Mouse (Mus musculus): ENCODE results near the gene Rplp1. TPM values are rescaled to one million over a fixed set of nuclear protein-coding genes. Genes with fewer than 3 reads are reported as not detected.

Gene Rplp1
- polyA plus RNA-seq, 1 experiment from 2014 or later = 917 TPM

GRCm38 (mm10) chr9:61887661-61888379 lies 26.5 kb downstream of the Rplp1 start:
- H3K27ac ChIP-seq = peak overlapping the region; percentile 56; the same call in 1 of the 2 replicates
- 59% methylated on average over 11 of the region's 11 CpGs for WGBS
- H3K9ac ChIP-seq = no peak overlapping the region
- H3K4me2 ChIP-seq = no peak overlapping the region
- no peaks in the 10 kb centered on the region for H3K27me3 ChIP-seq
- ATAC-seq (ENCODE audit: low FRiP score) = peak; percentile 57; the same call in 1 of the 2 replicates
- no peak overlapping the region for H3K4me3 ChIP-seq
- H3K9me3 ChIP-seq = no peaks in the 10 kb centered on the region
- no peaks in the 10 kb centered on the region for H3K36me3 ChIP-seq
- peaks cover 36% of the 10 kb centered on the region for H3K4me1 ChIP-seq (replicated peaks)

DNA sequence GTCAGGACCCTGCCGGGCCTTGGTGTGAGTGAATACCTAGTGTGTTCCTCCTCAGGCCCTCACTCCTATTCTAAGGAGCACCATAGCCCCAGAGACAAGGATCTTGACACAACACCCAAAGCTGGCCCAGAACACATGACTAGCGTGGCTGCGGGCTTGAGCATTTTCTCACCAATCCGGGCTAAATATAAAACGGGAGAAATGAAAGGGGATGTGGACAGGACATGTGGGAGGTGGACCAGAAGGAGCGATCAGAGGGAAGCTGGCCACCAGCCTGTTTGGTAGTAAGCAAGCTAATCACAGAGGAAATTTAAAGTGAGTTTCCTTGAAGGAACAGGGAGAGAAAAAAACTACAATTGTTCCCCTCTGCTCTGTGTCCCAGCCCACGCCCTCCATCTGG lies 28.4 kb downstream of the Rplp1 start:
- Histone ChIP-seq H3K36me3 (no peaks in the 10 kb centered on the region), H3K9ac (no peak overlapping the region), H3K4me3 (no peak overlapping the region), H3K4me1 (replicated peaks) (peaks cover 38% of the 10 kb centered on the region), H3K9me3 (no peaks in the 10 kb centered on the region), H3K27me3 (no peaks in the 10 kb centered on the region), H3K4me2 (no peak overlapping the region), H3K27ac (no peak overlapping the region)
- no peak for ATAC-seq (ENCODE audit: low FRiP score)
- WGBS = 88% methylated on average over 7 of the region's 7 CpGs

DNA sequence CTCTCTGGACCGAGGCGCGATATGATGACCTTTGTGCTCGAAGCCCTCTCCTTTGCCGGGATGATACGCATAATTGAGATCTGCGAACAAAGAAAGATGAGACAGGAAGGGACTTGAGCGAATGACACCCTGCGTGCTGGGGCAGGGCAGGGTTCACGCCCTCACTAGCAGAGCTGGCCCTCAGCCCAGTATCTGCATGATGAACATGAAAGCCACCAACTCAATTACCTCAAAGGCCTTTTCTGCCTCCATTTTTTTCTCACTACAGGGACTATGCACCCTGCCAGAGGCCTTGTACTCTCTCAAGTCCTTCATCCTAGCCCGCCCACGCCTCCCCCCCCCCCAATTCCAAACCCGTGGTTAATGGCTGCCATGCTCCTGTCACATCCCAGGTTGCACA lies 29.4 kb downstream of the Rplp1 start:
- 33% methylated on average over 13 of the region's 13 CpGs for WGBS
- Histone ChIP-seq H3K4me2 (no peak overlapping the region), H3K36me3 (no peaks in the 10 kb centered on the region), H3K4me3 (no peak overlapping the region), H3K27ac (no peak overlapping the region), H3K27me3 (no peaks in the 10 kb centered on the region), H3K9ac (no peak overlapping the region), H3K4me1 (replicated peaks) (peaks cover 33% of the 10 kb centered on the region), H3K9me3 (no peaks in the 10 kb centered on the region)
- ATAC-seq (ENCODE audit: low FRiP score) = no peak

GRCm38 (mm10) chr9:61884375-61884774 lies 30.0 kb downstream of the Rplp1 start:
- 61% methylated on average over 7 of the region's 7 CpGs for WGBS
- peaks cover 28% of the 10 kb centered on the region for H3K4me1 ChIP-seq (replicated peaks)
- H3K36me3 ChIP-seq = no peaks in the 10 kb centered on the region
- H3K9me3 ChIP-seq = no peaks in the 10 kb centered on the region
- ATAC-seq (ENCODE audit: low FRiP score) = no peak
- H3K4me3 ChIP-seq = no peak overlapping the region
- H3K4me2 ChIP-seq = no peak overlapping the region
- H3K27ac ChIP-seq = no peak overlapping the region
- H3K9ac ChIP-seq = no peak overlapping the region
- H3K27me3 ChIP-seq = no peaks in the 10 kb centered on the region

DNA sequence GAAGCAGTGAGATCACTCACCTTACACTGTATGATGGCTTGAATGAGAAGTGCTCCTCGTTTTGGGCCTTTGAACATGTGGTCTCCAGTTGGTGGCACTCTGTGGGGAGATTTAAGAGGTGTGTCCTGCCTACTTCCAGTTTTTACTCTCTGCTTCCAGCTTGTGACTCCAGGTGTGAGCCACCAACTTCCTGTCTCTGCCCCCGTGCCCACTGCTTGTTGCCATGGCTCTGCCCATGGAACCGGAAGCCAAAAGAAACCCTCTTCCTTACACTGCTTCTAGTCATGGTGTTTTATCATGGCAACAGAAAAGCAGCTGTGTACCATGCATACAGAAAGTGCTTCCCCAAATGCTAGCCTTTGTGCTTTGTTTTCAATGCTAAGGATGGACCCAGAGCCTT lies 32.2 kb downstream of the Rplp1 start:
- H3K4me1 ChIP-seq (replicated peaks) = peaks cover 30% of the 10 kb centered on the region
- no peak overlapping the region for H3K9ac ChIP-seq
- H3K27me3 ChIP-seq = peaks cover 5% of the 10 kb centered on the region; the same call in 1 of the 2 replicates
- WGBS = 78% methylated on average over 3 of the region's 3 CpGs
- H3K4me2 ChIP-seq = no peak overlapping the region
- H3K27ac ChIP-seq = no peak overlapping the region
- no peak for ATAC-seq (ENCODE audit: low FRiP score)
- H3K9me3 ChIP-seq = no peaks in the 10 kb centered on the region
- no peaks in the 10 kb centered on the region for H3K36me3 ChIP-seq
- no peak overlapping the region for H3K4me3 ChIP-seq

GRCm38 (mm10) chr9:61878889-61879288 lies 35.5 kb downstream of the Rplp1 start:
- Histone ChIP-seq H3K9ac (no peak overlapping the region), H3K9me3 (no peaks in the 10 kb centered on the region), H3K27ac (no peak overlapping the region), H3K36me3 (no peaks in the 10 kb centered on the region), H3K27me3 (peaks cover 5% of the 10 kb centered on the region; the same call in 1 of the 2 replicates), H3K4me1 (replicated peaks) (peaks cover 46% of the 10 kb centered on the region), H3K4me3 (no peak overlapping the region), H3K4me2 (no peak overlapping the region)
- 16% methylated on average over 2 of the region's 2 CpGs for WGBS
- ATAC-seq (ENCODE audit: low FRiP score) = no peak

DNA sequence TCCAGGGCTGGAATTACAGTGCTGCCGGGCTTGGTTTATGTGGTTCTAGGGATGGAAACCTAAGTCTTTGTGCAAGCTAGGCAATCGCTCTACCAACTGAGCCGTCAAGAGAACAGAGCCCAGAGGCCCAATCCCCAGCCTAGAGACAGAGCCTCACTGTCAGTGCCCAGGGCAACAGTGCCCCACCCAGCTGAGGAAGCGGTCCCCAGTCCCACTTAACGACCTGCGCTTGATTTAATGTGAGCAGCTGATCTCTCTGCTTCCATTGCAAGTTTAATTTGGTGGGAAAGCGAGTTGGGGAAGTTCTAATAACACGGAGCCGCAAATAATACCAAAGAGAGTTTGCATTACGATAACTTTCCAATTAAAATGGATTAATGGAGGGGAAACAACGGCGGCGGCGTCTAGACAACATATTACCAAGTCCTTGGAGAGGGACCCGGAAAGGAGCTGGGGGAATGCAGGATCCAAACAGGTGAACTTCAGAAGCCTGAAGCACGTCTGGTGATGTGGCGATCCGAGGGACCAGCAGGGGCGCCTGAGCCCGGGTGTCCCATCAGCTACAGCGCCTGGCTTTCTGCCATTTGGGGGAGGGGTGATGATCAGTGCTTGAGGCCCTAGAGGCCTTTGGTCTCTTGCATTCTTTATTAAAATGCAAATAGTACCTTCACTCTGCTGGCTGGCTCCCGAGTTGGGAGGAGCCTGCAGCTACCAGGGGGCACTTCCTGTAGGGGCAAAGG lies 36.8 kb downstream of the Rplp1 start:
- no peak for ATAC-seq (ENCODE audit: low FRiP score)
- peak overlapping the region; percentile 2; the same call in 1 of the 2 replicates for H3K4me2 ChIP-seq
- no peaks in the 10 kb centered on the region for H3K36me3 ChIP-seq
- 13% methylated on average over 22 of the region's 22 CpGs for WGBS
- H3K4me1 ChIP-seq (replicated peaks) = peaks cover 57% of the 10 kb centered on the region
- peak overlapping the region; percentile 71 for H3K27ac ChIP-seq
- peaks cover 5% of the 10 kb centered on the region; the same call in 1 of the 2 replicates for H3K27me3 ChIP-seq
- no peaks in the 10 kb centered on the region for H3K9me3 ChIP-seq
- no peak overlapping the region for H3K4me3 ChIP-seq
- no peak overlapping the region for H3K9ac ChIP-seq

DNA sequence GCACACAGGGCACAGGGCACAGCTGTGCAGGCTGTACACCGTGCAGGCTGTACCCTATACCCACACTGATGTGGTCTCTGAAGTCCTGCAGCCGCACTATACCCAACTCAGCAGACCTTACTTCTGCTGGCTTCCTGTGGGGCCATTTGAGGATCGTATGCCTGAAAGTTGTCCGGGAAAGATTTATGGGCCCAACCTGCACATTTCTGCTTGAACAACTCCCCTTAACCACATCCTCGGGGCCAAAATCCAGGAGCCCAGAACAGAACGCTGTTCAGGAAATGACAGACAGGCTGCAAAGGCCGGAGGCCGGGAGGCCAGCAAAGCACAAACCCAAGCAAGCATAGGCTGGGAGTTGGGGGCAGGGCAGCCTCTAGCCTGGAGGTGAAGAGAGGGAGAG lies 41.0 kb downstream of the Rplp1 start:
- Histone ChIP-seq H3K4me1 (replicated peaks) (peaks cover 62% of the 10 kb centered on the region), H3K9ac (no peak overlapping the region), H3K27ac (peak overlapping the region; percentile 50), H3K4me2 (no peak overlapping the region), H3K9me3 (no peaks in the 10 kb centered on the region), H3K27me3 (peaks cover 5% of the 10 kb centered on the region; the same call in 1 of the 2 replicates), H3K4me3 (no peak overlapping the region), H3K36me3 (no peaks in the 10 kb centered on the region)
- WGBS = 31% methylated on average over 8 of the region's 8 CpGs
- no peak for ATAC-seq (ENCODE audit: low FRiP score)

DNA sequence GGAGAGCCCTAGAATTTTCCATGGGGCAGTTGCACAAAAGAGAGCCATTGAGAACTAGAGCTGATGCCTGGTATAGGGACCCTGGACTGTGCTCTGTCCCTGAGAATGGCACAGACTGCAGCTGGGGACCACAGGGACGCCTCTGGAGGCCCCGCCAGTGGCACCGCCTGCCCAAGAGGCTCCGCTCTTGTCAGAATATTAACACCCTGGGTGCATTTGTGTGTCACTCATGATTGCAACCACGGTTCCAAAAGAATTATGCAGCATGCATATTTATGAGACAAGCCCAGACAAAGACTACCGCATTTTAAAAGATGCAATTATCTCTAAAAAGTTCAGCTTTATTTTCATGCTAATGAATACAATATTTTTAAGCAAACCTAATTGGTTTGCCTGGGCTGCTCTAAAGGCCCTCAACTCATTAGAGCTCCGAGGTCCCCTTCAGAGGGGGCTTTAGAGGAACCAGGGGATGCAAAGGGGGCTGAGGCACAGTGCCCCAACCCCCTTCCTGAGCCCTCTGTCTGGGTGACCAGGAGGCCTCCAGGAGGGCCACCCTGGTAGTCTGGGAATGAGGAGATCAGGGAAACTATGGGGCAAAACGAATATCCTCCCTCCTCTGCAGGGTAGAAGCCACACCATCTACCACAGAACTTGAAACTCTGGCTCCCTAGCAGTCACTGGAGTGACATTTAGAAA lies 41.9 kb downstream of the Rplp1 start:
- Histone ChIP-seq H3K36me3 (no peaks in the 10 kb centered on the region), H3K4me3 (no peak overlapping the region), H3K4me1 (replicated peaks) (peaks cover 56% of the 10 kb centered on the region), H3K9me3 (no peaks in the 10 kb centered on the region), H3K4me2 (no peak overlapping the region), H3K27me3 (peaks cover 4% of the 10 kb centered on the region; the same call in 1 of the 2 replicates), H3K27ac (peak overlapping the region; percentile 50), H3K9ac (no peak overlapping the region)
- ATAC-seq (ENCODE audit: low FRiP score) = peak; percentile 85
- WGBS = 13% methylated on average over 8 of the region's 8 CpGs

GRCm38 (mm10) chr9:61871839-61872238 lies 42.5 kb downstream of the Rplp1 start:
- ATAC-seq (ENCODE audit: low FRiP score) = no peak
- H3K36me3 ChIP-seq = no peaks in the 10 kb centered on the region
- H3K9me3 ChIP-seq = no peaks in the 10 kb centered on the region
- H3K4me3 ChIP-seq = no peak overlapping the region
- no peak overlapping the region for H3K4me2 ChIP-seq
- peaks cover 5% of the 10 kb centered on the region; the same call in 1 of the 2 replicates for H3K27me3 ChIP-seq
- no peak overlapping the region for H3K9ac ChIP-seq
- peaks cover 54% of the 10 kb centered on the region for H3K4me1 ChIP-seq (replicated peaks)
- 13% methylated on average over 6 of the region's 6 CpGs for WGBS
- peak overlapping the region; percentile 50 for H3K27ac ChIP-seq

- Histone ChIP-seq H3K27me3 (0 out of 2 replicates have a peak, but pooled peaks cover 5% of the 10 kb centered on the region), H3K4me2 (no peak overlapping the region), H3K4me3 (no peak overlapping the region), H3K27ac (0 out of 2 replicates have a peak overlapping the region, but pooled peaks have one; percentile 37), H3K36me3 (no peaks in the 10 kb centered on the region), H3K9ac (no peak overlapping the region), H3K9me3 (no peaks in the 10 kb centered on the region), H3K4me1 (replicated peaks) (peaks cover 22% of the 10 kb centered on the region)
- ATAC-seq (ENCODE audit: low FRiP score) = no peak
- 80% methylated on average over 11 of the region's 11 CpGs for WGBS
Observed at GRCm38 (mm10) chr9:61867659-61868058, 46.7 kb downstream of the Rplp1 start.
